Mouse (Mus musculus) neural tube, embryonic 14.5 days (tissue): ENCODE data around the gene Plpp3. TPM values are rescaled to one million over a fixed set of nuclear protein-coding genes. Genes with fewer than 3 reads are reported as not detected.

Source experiments
- ATAC-seq: fragments of 200-750 bp; cut with Nextera tagmentation; 2 replicates; pipeline ENCODE4 v1.8.0; 2017; ENCODE audit warnings: low read depth, mild to moderate bottlenecking, moderate TSS enrichment, moderate library complexity
- H3K27ac ChIP-seq: fragments of 300-500 bp; sonication (generic); 2 replicates; pipeline ENCODE4 v1.5.1; 2014; ENCODE audit warnings: low read depth, mild to moderate bottlenecking, control low read depth, low read length, moderate library complexity, mixed read lengths
- H3K27me3 ChIP-seq: fragments of 300-500 bp; sonication (generic); 2 replicates; pipeline ENCODE4 v1.6.1; 2014; ENCODE audit warnings: low read length; ENCODE audit not compliant: control insufficient read depth, insufficient read depth
- H3K36me3 ChIP-seq: fragments of 300-500 bp; sonication (generic); 2 replicates; pipeline ENCODE4 v1.6.1; 2014; ENCODE audit warnings: low read length, mixed read lengths; ENCODE audit not compliant: control insufficient read depth, insufficient read depth
- H3K4me1 ChIP-seq: fragments of 300-500 bp; sonication (generic); 2 replicates; pipeline ENCODE4 v1.6.1; 2014; ENCODE audit warnings: low read length; ENCODE audit not compliant: control insufficient read depth, insufficient read depth
- H3K4me2 ChIP-seq: fragments of 300-500 bp; sonication (generic); 2 replicates; pipeline ENCODE4 v1.6.1; 2014; ENCODE audit warnings: mild to moderate bottlenecking, low read depth, low read length, control low read depth
- H3K4me3 ChIP-seq: fragments of 300-500 bp; sonication (generic); 2 replicates; pipeline ENCODE4 v1.5.1; 2014; ENCODE audit warnings: low read depth, low read length, control low read depth, mixed read lengths
- H3K9ac ChIP-seq: fragments of 300-500 bp; sonication (generic); replicated peaks from 2 replicates; pipeline ENCODE4 v1.6.1; 2014; ENCODE audit warnings: low read depth, mild to moderate bottlenecking, control low read depth, low read length, mixed read lengths
- H3K9me3 ChIP-seq: fragments of 300-500 bp; sonication (generic); 2 replicates; pipeline ENCODE4 v1.6.1; 2016; ENCODE audit warnings: low read length; ENCODE audit not compliant: control insufficient read depth
- WGBS: fragments of 180-500 bp; shearing (Covaris S2); extraction: QIAGEN DNeasy Blood & Tissue Kit; methylation state at CpG from one replicate; pipeline ENCODE4 v1.1.7; 2014; 5-methylcytosine and 5-hydroxymethylcytosine counted together
- polyA plus RNA-seq: library from polyadenylated mRNA; unstranded; fragments of >200 nt; fragmentation: Nextera tagmentation; extraction: Ambion mirVana; gene quantifications from 2 replicates; pipeline ENCODE4 v1.2.1, GENCODE M21; 2014

The Plpp3 gene
- polyA plus RNA-seq, 1 experiment from 2014 or later, result 58.5 TPM

DNA sequence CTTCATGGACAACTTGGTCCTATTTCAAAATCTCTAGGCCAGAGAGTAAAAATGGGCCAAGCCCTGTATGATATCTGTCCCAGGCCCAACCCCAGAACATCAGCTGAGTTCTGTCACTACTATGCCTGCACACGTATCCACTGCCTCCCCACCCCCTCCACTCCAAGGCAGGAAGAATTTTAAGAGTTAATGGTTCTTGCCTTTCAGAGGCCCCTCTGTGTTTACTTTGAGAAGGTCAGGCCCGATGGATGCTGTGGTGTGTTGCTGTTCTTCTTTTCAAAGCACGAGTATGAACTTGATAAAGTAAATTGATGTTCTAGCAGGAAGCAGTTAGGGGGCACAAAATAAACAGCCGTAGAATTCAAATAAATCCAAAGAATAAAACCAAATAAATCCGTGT, 35.5 kb downstream of the Plpp3 start:
- WGBS, result 41% methylated on average over 5 of the region's 5 CpGs

GRCm38 (mm10) chr4:105195256-105195655, 38.1 kb downstream of the Plpp3 start:
- Histone ChIP-seq H3K9me3 (no peaks in the 10 kb centered on the region), H3K9ac (no peak overlapping the region), H3K4me3 (no peak overlapping the region), H3K27me3 (no peaks in the 10 kb centered on the region), H3K4me1 (0 out of 2 replicates have a peak, but pooled peaks cover 8% of the 10 kb centered on the region), H3K36me3 (no peaks in the 10 kb centered on the region), H3K27ac (no peak overlapping the region), H3K4me2 (no peak overlapping the region)
- no peak for ATAC-seq
- WGBS, result 76% methylated on average over 9 of the region's 9 CpGs

More for the DNA sequence above, 35.5 kb downstream of the Plpp3 start:
- H3K36me3 ChIP-seq, result no peaks in the 10 kb centered on the region
- 0 out of 2 replicates have a peak, but pooled peaks cover 8% of the 10 kb centered on the region for H3K4me1 ChIP-seq
- no peak overlapping the region for H3K4me3 ChIP-seq
- H3K27me3 ChIP-seq, result no peaks in the 10 kb centered on the region
- no peak overlapping the region for H3K9ac ChIP-seq
- no peak overlapping the region for H3K4me2 ChIP-seq
- no peaks in the 10 kb centered on the region for H3K9me3 ChIP-seq
- no peak overlapping the region for H3K27ac ChIP-seq
- ATAC-seq, result no peak

- no peak overlapping the region for H3K4me2 ChIP-seq
- no peaks in the 10 kb centered on the region for H3K36me3 ChIP-seq
- WGBS, result 41% methylated on average over 9 of the region's 9 CpGs
- no peak overlapping the region for H3K9ac ChIP-seq
- no peak overlapping the region for H3K27ac ChIP-seq
- H3K27me3 ChIP-seq, result no peaks in the 10 kb centered on the region
- peaks cover 9% of the 10 kb centered on the region for H3K4me1 ChIP-seq
- no peak overlapping the region for H3K4me3 ChIP-seq
- no peaks in the 10 kb centered on the region for H3K9me3 ChIP-seq
- ATAC-seq, result no peak
Measured at GRCm38 (mm10) chr4:105196099-105196498, 39.0 kb downstream of the Plpp3 start.

DNA sequence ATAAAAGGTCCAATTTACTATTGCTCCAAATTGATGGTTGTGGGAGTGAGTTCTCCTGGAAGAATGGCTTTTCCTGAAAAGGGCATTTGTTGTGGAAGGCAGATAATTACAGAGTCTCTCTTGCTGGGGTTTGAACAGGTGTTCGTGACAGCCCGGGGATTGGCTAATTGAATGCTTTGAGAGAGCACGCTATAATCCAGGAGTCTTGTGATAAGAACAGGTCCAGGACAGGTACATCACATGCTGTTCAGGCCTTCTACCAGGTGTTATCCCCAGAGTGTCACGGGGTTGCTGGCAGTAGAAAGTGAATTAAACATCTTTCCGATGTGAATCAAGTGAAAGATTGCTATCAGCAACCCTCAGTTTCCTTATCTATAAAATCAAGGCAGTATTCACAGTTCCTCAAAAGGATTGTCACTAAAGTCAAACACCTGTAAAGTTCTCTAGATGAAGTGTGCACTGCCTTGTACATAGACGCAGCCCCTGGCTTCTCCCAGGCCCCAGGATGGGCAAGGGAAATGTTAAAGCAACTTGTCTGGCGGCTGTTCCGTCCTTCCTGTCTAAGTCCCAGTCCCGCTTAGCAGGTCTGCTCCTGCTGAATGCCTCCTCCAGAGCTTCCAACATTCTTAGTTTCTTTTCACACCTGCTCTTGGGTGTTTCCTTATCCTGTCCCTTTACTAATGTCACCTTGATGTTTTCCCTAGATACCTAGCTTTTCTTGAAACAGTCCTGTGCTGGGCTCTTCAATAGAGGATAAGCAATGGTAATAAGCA, 40.0 kb downstream of the Plpp3 start:
- Histone ChIP-seq H3K4me3 (no peak overlapping the region), H3K27ac (no peak overlapping the region)
- no peak for ATAC-seq

DNA sequence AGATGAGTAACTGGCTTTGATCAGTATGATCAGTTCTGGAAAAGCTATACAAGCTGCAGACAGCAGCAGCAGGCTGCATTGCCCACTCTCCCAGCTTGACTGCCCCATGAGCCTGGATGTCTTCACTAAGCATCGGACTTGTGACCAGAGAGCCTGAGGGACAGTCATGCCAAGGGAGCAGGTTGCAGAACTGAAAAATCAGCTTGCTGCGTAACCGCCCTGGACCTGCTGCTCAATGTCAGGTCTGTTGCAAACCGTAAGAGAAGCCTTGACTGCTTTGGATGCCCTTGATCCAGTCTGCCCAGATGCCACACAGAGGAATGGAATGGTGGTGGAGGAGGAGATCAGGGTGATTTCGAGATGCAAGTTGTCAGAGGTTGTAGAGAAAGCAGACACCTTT, 41.5 kb downstream of the Plpp3 start:
- ATAC-seq, result no peak

More for the DNA sequence above, 40.0 kb downstream of the Plpp3 start:
- Histone ChIP-seq H3K4me2 (no peak overlapping the region), H3K9ac (no peak overlapping the region), H3K36me3 (no peaks in the 10 kb centered on the region), H3K4me1 (peaks cover 11% of the 10 kb centered on the region), H3K27me3 (no peaks in the 10 kb centered on the region), H3K9me3 (no peaks in the 10 kb centered on the region)
- 83% methylated on average over 9 of the region's 9 CpGs for WGBS

GRCm38 (mm10) chr4:105199345-105199744, 42.2 kb downstream of the Plpp3 start:
- Histone ChIP-seq H3K4me2 (no peak overlapping the region), H3K4me3 (no peak overlapping the region), H3K4me1 (peaks cover 9% of the 10 kb centered on the region), H3K36me3 (no peaks in the 10 kb centered on the region), H3K9ac (no peak overlapping the region), H3K27ac (no peak overlapping the region), H3K9me3 (no peaks in the 10 kb centered on the region), H3K27me3 (no peaks in the 10 kb centered on the region)
- ATAC-seq, result no peak
- WGBS, result 72% methylated on average over 8 of the region's 8 CpGs

More for the DNA sequence above, 41.5 kb downstream of the Plpp3 start:
- Histone ChIP-seq H3K9me3 (no peaks in the 10 kb centered on the region), H3K4me2 (no peak overlapping the region), H3K4me3 (no peak overlapping the region), H3K9ac (no peak overlapping the region), H3K27ac (no peak overlapping the region), H3K27me3 (no peaks in the 10 kb centered on the region), H3K4me1 (peaks cover 9% of the 10 kb centered on the region), H3K36me3 (no peaks in the 10 kb centered on the region)
- WGBS, result 89% methylated on average over 5 of the region's 5 CpGs

- H3K4me2 ChIP-seq, result no peak overlapping the region
- 36% methylated on average over 14 of the region's 14 CpGs for WGBS
- H3K27ac ChIP-seq, result no peak overlapping the region
- no peaks in the 10 kb centered on the region for H3K27me3 ChIP-seq
- peaks cover 12% of the 10 kb centered on the region for H3K4me1 ChIP-seq
- H3K9me3 ChIP-seq, result no peaks in the 10 kb centered on the region
- H3K9ac ChIP-seq, result no peak overlapping the region
- no peaks in the 10 kb centered on the region for H3K36me3 ChIP-seq
- no peak overlapping the region for H3K4me3 ChIP-seq
- no peak for ATAC-seq
Measured at GRCm38 (mm10) chr4:105200624-105201524, 43.7 kb downstream of the Plpp3 start.

GRCm38 (mm10) chr4:105202439-105202838, 45.3 kb downstream of the Plpp3 start:
- no peaks in the 10 kb centered on the region for H3K27me3 ChIP-seq
- 92% methylated on average over 3 of the region's 3 CpGs for WGBS
- ATAC-seq, result no peak
- no peaks in the 10 kb centered on the region for H3K36me3 ChIP-seq
- no peak overlapping the region for H3K4me2 ChIP-seq
- no peak overlapping the region for H3K27ac ChIP-seq
- H3K4me1 ChIP-seq, result peaks cover 16% of the 10 kb centered on the region
- no peak overlapping the region for H3K9ac ChIP-seq
- H3K9me3 ChIP-seq, result no peaks in the 10 kb centered on the region
- no peak overlapping the region for H3K4me3 ChIP-seq

DNA sequence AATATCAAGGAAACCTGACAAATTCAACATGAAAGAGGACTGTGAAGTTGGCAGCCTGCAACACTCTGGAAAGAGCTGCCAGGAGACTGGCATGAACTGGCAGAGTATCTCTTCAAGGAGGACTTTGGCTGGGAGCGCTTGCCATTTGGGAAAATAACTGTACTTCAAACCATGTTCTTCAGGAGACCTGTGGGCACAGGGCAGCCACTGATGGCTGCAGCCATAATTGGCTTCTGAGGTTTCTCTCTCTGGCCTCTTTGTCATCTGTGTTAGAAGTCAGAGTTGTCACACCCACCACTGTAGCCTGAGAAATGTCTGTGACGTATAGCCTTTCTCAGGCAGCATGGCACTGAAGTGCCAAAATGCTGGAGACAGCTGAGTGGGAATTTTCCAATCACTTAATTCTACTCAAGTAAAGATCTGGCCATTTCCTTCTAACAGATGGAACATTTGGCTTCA, 46.2 kb downstream of the Plpp3 start:
- no peak for ATAC-seq

More for the DNA sequence above, 46.2 kb downstream of the Plpp3 start:
- no peaks in the 10 kb centered on the region for H3K9me3 ChIP-seq
- H3K9ac ChIP-seq, result no peak overlapping the region
- 78% methylated on average over 2 of the region's 2 CpGs for WGBS
- no peaks in the 10 kb centered on the region for H3K36me3 ChIP-seq
- H3K27ac ChIP-seq, result no peak overlapping the region
- H3K4me2 ChIP-seq, result no peak overlapping the region
- peaks cover 16% of the 10 kb centered on the region for H3K4me1 ChIP-seq
- H3K4me3 ChIP-seq, result no peak overlapping the region
- no peaks in the 10 kb centered on the region for H3K27me3 ChIP-seq
